Mouse (Mus musculus) thymus, adult 2 months (tissue): ENCODE results near the gene Myl12a. TPM values are rescaled to one million over a fixed set of nuclear protein-coding genes. Genes with fewer than 3 reads are reported as not detected.
A peak's percentile ranks its signal among the peaks of the same experiment; 100 is the strongest.

Source experiments
- DNase-seq: peaks from one replicate; pipeline ENCODE4 v3.0.0; 2021
- H3K27ac ChIP-seq: fragments of 200-500 bp; 2 replicates; pipeline ENCODE4 v1.5.1; 2012; ENCODE audit warnings: low read length, control low read depth; ENCODE audit not compliant: control insufficient read depth, insufficient read depth
- H3K27me3 ChIP-seq: fragments of 200-500 bp; 2 replicates; pipeline ENCODE4 v1.6.1; 2012; ENCODE audit warnings: mild to moderate bottlenecking, low read length, moderate library complexity, mixed read lengths; ENCODE audit not compliant: control insufficient read depth, insufficient read depth
- H3K36me3 ChIP-seq: fragments of 200-500 bp; 2 replicates; pipeline ENCODE4 v1.6.1; 2012; ENCODE audit warnings: mild to moderate bottlenecking, low read length, moderate library complexity; ENCODE audit not compliant: control insufficient read depth, insufficient read depth
- H3K4me1 ChIP-seq: fragments of 200-500 bp; replicated peaks from 2 replicates; pipeline ENCODE4 v1.6.1; 2012; ENCODE audit warnings: low read length; ENCODE audit not compliant: control insufficient read depth, insufficient read depth
- H3K4me3 ChIP-seq: fragments of 200-500 bp; 2 replicates; pipeline ENCODE4 v1.5.1; 2012; ENCODE audit warnings: mild to moderate bottlenecking, low read length, control low read depth, moderate library complexity; ENCODE audit not compliant: control insufficient read depth, insufficient read depth
- CTCF ChIP-seq: fragments of 200-500 bp; IDR thresholded peaks from 2 replicates; pipeline ENCODE4 v1.5.1; 2012; ENCODE audit warnings: mild to moderate bottlenecking, control low read depth, low read length, moderate library complexity, borderline replicate concordance; ENCODE audit not compliant: control insufficient read depth, poor library complexity, insufficient read depth; ENCODE audit errors: extremely low read depth
- POLR2A ChIP-seq: fragments of 200-500 bp; IDR thresholded peaks from 2 replicates; pipeline ENCODE4 v1.6.1; 2012; ENCODE audit warnings: mild to moderate bottlenecking, low read length, control low read depth, moderate library complexity; ENCODE audit not compliant: control insufficient read depth, poor library complexity, insufficient read depth; ENCODE audit errors: extremely low read depth
- WGBS: fragments of 180-500 bp; shearing (Covaris S2); methylation state at CpG from one replicate; pipeline ENCODE4 v1.1.7; 2018; 5-methylcytosine and 5-hydroxymethylcytosine counted together
- polyA plus RNA-seq: library from polyadenylated mRNA; depleted of rRNA; stranded (reverse); fragments of >200 nt; gene quantifications from 2 replicates; pipeline ENCODE4 v1.2.3, GENCODE M21; 2012

Gene Myl12a
- polyA plus RNA-seq, 1 experiment = 144 TPM

DNA sequence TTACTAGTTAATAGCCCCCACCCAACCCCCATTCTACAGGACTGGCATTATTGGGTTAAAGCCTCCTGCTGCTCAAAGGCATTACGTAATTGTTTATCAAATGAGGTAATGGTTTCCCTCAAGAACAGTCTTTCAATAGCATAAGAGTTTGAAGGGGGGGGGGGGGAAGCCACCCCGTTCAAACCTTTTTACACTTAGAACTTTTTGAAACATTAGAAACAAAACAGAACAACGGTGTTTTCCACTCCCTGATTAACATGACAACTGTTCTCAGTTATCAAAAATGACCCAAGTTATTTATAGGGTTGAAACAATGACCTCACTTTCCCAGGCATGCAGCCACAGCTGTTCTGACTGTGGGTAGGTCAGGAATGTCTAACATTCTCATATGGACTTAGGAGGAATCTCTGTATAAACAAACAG, 9.3 kb downstream of the Myl12a start:
- no peak for DNase-seq
- TF ChIP-seq POLR2A (no peak), CTCF (no peak)
- Histone ChIP-seq H3K4me3 (no peak overlapping the region), H3K27ac (no peak overlapping the region), H3K36me3 (peaks cover 28% of the 10 kb centered on the region), H3K27me3 (no peaks in the 10 kb centered on the region), H3K4me1 (peaks cover 14% of the 10 kb centered on the region)
- 83% methylated on average over 3 of the region's 3 CpGs for WGBS

DNA sequence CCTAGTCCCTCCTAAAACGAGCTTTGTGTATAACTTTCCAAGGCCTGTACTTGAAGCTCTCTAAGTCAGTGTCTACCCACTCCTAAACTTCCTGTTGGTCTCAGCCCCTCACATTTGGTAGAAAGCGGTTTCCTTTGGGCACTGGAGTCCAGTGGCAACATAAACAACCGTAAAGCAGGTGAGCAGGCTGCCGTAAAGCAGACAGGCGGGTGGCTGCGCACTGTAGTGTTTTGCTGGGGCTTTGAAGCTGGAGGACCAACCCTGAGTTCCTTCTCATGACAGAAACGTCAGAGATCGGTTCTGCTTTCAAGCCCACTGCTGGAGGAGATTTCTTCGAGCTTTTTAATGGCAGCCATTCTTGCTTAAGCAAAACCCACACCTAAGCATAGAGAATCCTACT, 10.0 kb downstream of the Myl12a start:
- WGBS = 92% methylated on average over 9 of the region's 9 CpGs
- peaks cover 28% of the 10 kb centered on the region for H3K36me3 ChIP-seq
- H3K27me3 ChIP-seq = no peaks in the 10 kb centered on the region
- peaks cover 18% of the 10 kb centered on the region for H3K4me1 ChIP-seq
- H3K27ac ChIP-seq = no peak overlapping the region
- DNase-seq = no peak
- TF ChIP-seq POLR2A = no peak
- TF ChIP-seq CTCF = no peak
- no peak overlapping the region for H3K4me3 ChIP-seq

DNA sequence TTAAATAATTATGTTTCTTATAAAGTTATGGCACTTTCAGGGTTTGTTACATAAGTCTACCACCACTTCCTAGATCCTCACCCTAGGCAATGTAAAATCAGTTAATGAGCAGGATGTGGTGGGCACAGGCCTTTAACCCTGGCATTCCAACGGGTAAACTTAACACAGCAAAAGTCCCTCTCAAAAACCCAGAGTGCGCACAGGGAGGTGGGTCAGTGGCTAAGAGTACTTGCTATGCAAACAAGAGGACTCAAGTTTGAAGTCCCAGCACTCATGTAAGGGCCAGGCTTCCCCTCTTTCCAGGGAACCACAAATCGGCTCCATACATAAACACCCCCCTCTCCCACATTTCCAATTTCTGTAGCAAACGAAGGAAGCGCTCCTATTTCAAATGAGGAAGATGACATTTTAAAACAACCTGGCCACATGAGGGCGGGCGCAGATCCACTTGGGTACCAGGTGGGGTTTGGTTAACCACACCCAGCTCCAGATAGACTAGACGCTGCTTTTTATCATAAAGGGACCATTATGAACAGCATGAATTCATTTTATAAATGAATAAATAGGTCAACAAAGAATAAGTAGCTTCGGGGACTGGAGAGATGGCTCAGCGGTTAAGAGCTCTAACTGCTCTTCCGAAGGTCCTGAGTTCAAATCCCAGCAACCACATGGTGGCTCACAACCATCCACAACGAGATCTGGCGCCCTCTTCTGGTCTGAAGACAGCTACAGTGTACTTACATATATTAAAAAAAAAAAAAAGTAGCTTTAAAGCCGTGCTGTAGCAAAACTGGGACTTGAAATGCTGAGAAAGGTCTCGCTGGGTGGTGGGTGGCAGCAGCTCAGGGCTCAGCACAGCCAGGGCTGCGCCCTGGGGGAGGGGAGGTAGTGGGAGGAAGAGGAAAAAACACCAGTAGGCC, 10.7 kb downstream of the Myl12a start:
- Histone ChIP-seq H3K27ac (no peak overlapping the region), H3K4me3 (no peak overlapping the region), H3K27me3 (no peaks in the 10 kb centered on the region), H3K4me1 (peaks cover 22% of the 10 kb centered on the region), H3K36me3 (peaks cover 28% of the 10 kb centered on the region)
- peak; percentile 47 for DNase-seq
- 59% methylated on average over 16 of the region's 16 CpGs for WGBS
- TF ChIP-seq CTCF (no peak; the same call in 1 of the 2 replicates), POLR2A (no peak)

DNA sequence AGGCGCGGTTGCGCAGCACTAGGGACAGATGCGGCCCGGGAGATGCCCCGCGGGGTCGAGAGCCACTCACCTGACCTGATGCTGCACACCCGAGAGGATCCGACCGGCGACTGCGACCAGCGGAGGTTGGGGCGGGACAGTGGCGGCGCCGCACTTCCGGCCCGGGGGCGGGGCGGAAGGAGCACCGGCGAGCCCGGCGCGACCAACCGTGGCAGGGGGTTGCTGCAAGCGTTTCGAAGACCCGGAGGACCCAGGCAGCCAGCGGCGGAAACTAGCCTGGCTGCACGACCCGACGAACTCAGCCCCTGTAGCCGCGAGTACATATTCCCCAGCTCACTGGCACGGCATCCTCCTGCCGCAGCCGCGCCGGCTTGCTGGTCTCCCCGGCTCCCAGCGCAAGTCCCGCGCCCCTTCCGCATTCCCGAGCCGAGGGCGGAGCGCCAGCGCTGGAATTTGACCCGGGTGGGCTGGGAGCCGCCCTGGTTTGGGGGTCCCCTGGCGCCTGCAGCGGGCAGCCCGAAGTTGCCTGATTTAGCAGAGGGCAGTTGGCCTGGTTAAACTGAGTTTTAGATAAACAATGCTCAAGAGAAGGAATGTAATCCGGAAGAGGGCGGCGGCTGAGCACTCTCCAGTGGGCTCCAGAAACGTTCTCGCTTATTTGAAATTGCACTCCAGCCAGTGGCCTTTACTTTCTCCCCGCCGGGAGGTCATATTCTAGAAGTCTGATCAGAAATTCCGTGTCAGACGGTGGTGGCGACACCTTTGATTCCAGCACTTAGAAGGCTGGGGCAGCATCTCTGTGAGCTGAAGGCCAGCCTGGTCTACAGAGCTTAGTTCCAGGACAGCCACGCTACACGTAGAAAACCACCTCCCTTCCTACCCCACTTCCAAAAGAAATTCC, 12.0 kb downstream of the Myl12a start:
- TF ChIP-seq CTCF = peak; percentile 12; the same call in 1 of the 2 replicates
- peak; percentile 85; the same call in 1 of the 2 replicates for TF ChIP-seq POLR2A
- Histone ChIP-seq H3K27me3 (no peaks in the 10 kb centered on the region), H3K36me3 (peaks cover 20% of the 10 kb centered on the region), H3K4me3 (peak overlapping the region; percentile 87), H3K4me1 (peaks cover 34% of the 10 kb centered on the region), H3K27ac (peak overlapping the region; percentile 46)
- WGBS = 2% methylated on average over 70 of the region's 70 CpGs
- DNase-seq = peak; percentile 85

DNA sequence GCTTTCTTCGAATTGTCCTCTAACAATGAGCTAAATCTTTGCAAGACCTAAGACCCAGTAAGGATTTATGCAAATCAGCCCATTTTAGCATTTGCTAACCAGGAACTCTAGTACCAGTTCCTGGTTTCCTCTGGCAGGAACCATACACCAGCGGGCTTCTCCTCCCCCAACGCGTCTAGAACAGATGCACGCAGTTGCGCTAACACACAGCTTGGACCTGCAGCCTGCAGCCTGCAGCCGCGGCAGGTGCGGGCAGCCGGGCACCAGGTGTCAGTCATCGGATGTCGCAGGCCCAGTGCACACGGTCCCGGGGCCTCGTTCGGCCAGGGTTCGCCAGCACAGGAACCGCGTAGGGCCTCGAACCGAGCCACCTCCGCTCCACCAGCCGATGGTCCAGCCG, 12.7 kb downstream of the Myl12a start:
- Histone ChIP-seq H3K27ac (peak overlapping the region; percentile 14; the same call in 1 of the 2 replicates), H3K4me3 (peak overlapping the region; percentile 87), H3K36me3 (peaks cover 16% of the 10 kb centered on the region), H3K27me3 (no peaks in the 10 kb centered on the region), H3K4me1 (peaks cover 39% of the 10 kb centered on the region)
- TF ChIP-seq CTCF = no peak
- no peak for TF ChIP-seq POLR2A
- peak; percentile 55 for DNase-seq
- WGBS = under 1% methylated on average over 24 of the region's 24 CpGs

DNA sequence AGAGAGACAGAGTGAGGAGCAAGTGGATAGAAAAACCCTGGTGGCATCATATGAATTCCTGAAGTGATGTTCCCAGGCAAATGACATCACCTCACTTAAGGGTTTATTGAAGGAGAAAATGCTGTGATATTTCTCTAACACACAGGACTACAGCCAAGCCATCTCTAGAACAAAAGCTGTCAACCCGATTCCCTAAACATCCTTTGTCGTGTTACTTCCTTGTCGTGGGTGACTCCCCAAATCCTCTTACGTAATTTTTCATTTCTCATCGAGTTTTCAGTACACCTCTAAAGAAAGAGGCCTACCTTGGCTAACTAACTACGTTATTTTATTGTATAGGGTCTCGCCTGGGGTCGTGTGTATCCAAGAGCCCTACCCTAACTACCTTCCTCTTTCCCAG, 13.2 kb downstream of the Myl12a start:
- H3K4me3 ChIP-seq = peak overlapping the region; percentile 87; the same call in 1 of the 2 replicates
- TF ChIP-seq CTCF = no peak
- TF ChIP-seq POLR2A = no peak
- no peak overlapping the region for H3K27ac ChIP-seq
- WGBS = 20% methylated on average over 8 of the region's 8 CpGs
- peaks cover 39% of the 10 kb centered on the region for H3K4me1 ChIP-seq
- no peaks in the 10 kb centered on the region for H3K27me3 ChIP-seq
- peaks cover 12% of the 10 kb centered on the region for H3K36me3 ChIP-seq
- DNase-seq = no peak
